Mouse (Mus musculus): Measurements from ENCODE around the gene Dvl2.

Gene Dvl2

DNA sequence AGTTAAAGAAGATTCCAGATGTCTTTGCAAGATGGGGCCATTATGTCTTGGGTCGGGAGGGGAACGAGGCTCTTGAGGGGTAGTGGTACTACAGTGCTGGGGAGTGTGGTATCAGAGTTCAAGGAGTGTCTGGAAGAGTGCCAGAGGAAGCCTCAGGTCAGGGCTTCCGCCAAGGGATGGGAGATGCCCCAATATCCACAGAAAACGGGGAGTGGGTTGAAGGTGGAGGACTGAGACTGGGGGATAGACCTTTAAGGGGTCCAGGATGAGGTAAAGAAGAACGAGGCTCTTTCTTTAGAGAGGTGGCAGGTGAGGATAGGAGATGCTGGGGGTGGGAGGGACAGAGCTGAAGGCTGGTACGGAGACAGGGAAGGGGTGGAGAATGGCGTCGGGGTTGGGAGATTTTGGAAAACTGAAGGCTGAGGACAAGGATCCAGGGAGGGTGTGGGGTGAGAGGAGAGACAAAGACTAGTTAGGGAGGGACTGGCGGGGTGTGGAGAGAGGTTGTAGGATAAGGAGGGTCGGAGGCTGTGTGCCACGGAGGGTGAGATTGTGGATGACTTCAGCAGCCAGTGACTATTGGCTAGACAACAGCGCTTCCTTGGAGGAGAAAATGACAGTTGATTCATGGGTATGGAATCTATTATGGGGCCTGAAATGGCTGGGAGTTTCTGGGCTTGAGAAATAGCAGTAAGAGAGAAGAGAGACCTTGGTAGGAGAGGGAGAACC lies 28.2 kb downstream of the Dvl2 start:
- DNase-seq (ENCODE audit: low spot score): no peak

DNA sequence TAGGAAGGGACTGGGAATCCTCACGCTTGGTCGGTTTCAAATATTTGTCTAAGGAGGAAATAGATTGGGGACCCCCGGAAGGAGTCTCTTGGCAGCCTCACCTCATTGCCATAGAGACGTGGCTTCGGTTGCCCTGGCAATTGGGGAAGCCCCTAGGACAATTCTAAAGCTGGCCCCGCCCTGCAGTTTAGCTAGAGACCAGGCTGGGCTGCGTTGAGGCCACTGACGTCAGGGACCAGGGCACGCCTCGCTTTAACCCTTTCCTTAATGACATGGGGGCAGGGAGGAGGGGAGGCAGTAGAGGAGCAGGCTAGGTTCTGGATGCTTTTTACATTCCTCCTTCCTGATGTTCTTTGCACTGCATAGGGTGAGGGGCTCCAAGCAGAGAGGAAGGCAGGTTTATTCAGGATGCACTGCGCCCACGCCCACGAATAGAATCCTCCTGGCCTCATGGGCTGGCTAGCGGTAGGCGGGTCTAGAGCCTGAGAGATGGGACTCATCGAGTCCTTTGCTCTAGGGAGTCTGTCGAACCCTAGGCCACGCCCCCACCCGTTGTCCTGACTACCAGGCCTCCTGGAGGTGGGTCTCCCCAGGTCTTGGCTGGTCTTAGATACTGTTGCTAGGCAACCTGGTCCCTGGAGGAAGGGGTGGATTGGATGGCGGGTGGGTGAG lies 28.9 kb downstream of the Dvl2 start:
- no peak for DNase-seq (ENCODE audit: low spot score)

DNA sequence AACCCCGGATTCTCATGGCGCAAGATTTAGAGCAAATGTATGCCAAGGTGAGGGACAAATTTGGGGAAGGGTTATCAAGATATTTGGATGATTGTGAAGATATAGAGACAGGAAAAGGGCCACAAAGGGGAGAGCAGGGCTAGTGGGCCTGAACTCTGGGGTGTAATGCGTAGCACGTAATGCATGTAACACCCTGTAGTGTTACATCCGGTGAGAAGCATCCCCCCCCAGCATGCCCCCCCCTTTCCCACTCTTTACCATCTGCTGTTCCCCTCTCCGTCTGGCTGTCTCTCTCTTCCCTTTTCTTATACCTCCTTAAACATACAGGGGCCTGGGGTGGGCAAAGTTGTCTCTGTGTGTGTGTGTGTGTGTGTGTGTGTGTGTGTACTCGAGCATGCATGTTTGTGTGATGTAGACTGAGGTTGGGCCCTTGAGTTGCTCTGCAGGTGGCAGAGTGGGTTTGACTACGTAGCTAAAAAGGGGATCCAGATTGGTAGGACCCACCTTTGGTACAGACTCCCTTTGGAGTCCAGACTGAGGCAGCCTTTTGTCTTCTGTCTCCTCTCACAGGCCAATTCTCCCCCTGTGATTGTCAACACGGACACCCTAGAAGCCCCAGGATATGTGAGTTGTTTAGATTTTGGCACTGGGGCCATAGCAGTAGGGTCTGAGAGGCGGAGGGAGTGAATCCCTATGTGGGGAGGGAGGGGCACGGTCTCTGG lies 29.6 kb downstream of the Dvl2 start:
- no peak for DNase-seq (ENCODE audit: low spot score)

- no peak for DNase-seq (ENCODE audit: low spot score)
Measured at GRCm38 (mm10) chr11:70030651-70031320, 30.4 kb downstream of the Dvl2 start.

GRCm38 (mm10) chr11:70031321-70031670 lies 30.9 kb downstream of the Dvl2 start:
- DNase-seq (ENCODE audit: low spot score): no peak

DNA sequence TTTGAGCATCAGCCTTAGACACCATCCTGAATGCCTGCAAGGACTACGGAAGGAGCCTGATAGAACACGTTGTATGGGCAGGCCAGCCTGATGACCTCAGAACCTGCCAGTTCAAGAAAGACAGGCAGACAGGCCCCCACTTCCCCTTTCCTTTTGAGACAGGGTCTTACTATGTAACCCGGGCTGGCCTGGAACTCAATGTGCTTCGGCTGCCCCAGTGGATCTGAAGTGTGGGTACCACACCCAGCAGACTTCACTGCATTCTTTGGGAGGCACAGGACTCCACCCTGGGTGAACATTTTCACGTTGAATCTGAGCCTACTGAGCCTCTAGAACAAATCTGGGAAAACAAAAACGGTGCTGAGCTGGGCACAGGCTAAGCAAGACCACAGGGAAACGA lies 37.8 kb downstream of the Dvl2 start:
- no peak for DNase-seq (ENCODE audit: low spot score)

GRCm38 (mm10) chr11:70039631-70040030 lies 39.2 kb downstream of the Dvl2 start:
- no peak for DNase-seq (ENCODE audit: low spot score)

GRCm38 (mm10) chr11:70040184-70040583 lies 39.8 kb downstream of the Dvl2 start:
- DNase-seq (ENCODE audit: low spot score): no peak

- no peak for DNase-seq (ENCODE audit: low spot score)
Measured at GRCm38 (mm10) chr11:70042309-70043085, 42.1 kb downstream of the Dvl2 start.

- DNase-seq (ENCODE audit: low spot score): no peak
Measured at GRCm38 (mm10) chr11:70043665-70044064, 43.3 kb downstream of the Dvl2 start.

DNA sequence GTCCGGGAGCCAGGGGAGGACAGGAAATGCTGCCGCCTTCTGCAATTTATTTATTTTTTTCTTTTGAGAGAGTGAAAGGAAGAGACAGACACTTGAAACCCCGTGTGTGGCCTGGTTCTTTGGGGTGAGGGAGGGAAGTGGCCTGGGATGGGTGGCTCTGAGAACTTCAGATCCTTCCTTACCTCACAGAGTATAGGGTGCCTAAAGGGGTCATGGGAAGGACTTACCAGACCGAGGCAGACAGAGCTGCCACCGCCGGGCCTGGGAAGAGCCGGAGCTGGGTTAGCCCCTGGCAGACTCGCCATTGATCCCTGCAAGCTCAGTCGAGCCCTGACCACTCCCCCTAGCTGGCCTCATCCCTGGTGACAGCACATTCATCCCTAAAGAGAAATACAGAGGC lies 45.0 kb downstream of the Dvl2 start:
- DNase-seq (ENCODE audit: low spot score): no peak

- DNase-seq (ENCODE audit: low spot score): no peak
Measured at GRCm38 (mm10) chr11:70049366-70049765, 49.0 kb downstream of the Dvl2 start.

- peak; percentile 29 for DNase-seq (ENCODE audit: low spot score)
Measured at GRCm38 (mm10) chr11:70049816-70050215, 49.4 kb downstream of the Dvl2 start.

DNA sequence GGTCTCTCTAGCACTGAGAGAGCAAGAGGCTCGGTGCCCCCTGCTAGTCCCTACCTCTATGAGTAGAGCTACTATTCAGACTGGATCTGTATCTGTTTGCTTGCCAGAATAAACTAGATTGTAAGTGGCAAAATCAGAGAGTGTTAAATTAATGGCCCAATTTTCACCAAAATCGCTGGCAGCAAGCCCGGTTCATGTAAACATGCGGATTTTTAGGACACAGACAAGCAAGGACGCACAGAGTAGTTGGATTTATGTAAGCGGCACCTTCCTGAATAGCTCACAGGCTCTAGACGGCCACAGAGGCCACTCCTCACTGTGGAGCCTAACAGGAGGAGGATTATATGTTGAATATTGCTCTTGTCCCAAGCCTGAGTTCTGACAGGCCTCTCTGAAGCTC lies 52.8 kb downstream of the Dvl2 start:
- DNase-seq (ENCODE audit: low spot score): no peak

GRCm38 (mm10) chr11:70053898-70054570 lies 53.6 kb downstream of the Dvl2 start, which contains the start of gene Asgr1:
Gene Asgr1, plus strand, starts transcription at chr11:70054085.
- DNase-seq (ENCODE audit: low spot score): no peak

DNA sequence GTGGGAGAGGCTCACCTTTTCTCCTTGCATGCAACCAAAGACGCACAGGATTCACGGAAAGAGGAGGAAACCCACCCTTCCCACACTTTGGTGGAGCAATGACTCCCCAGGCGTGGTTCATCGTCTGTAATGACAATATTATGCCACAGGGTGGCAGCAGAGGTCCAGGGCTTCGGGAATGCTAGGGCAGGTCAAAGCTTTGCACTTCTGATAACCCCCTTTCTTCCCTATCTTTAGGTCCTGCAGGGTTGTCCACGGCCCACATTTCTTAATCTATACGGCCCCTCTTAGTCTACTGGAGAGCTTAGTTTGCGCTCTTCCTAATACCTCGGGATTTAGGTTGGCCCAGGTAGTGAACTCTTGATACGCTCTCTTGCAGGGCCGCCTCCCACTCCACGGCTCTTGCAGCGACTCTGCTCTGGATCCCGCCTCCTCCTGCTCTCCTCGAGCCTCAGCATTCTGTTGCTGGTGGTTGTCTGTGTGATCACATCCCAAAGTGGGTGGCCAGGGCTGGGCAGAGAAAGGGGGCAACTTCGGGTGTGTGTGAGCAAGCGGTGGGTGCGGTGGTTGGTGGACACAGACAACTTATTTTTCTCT lies 55.3 kb downstream of the Dvl2 start:
- DNase-seq (ENCODE audit: low spot score): peak; percentile 65

DNA sequence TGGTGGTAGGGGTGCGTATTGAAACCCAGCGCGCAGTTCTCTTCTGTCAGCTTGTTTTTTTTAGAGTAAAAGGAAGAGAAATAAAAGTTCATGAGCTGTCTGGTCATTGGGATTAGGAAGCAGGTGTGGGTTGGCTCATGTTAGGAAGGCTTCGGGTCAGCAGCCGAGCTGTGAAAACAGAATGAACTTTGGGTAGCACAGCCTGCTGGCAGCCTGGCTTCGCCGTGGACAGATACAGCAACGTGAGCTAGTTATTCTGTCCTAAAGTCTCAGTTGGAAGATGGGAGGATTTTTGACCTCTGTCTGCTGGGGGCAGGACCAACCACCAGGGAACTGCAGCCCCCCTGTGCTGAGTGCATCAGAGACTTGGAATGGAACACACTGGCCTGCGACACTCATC lies 57.4 kb downstream of the Dvl2 start:
- DNase-seq (ENCODE audit: low spot score): no peak

DNA sequence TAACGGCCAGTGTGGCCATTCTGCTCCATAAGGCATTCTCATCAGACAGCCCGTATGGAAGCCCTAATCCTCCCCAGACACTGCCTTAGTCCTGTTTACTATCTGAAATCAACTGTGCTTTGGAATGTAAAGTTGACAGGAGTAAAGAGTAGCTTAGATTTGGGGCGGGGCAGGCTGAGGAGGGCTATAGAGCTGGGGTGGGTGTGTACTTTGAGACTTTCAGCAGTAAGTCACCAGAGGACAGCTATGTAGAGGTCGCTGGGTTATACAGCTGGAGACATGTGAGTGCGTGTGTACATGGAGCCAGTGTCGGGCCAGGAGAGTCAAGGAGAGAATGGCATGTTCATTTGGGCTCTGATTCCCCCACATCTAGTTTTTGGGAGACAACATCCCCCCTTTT lies 59.5 kb downstream of the Dvl2 start:
- DNase-seq (ENCODE audit: low spot score): no peak
